Mouse (Mus musculus): ENCODE data around the gene Gm20422. TPM values are rescaled to one million over a fixed set of nuclear protein-coding genes. Genes with fewer than 3 reads are reported as not detected.

The Gm20422 gene
- polyA plus RNA-seq, 1 experiment from 2014 or later = 0.82 TPM

DNA sequence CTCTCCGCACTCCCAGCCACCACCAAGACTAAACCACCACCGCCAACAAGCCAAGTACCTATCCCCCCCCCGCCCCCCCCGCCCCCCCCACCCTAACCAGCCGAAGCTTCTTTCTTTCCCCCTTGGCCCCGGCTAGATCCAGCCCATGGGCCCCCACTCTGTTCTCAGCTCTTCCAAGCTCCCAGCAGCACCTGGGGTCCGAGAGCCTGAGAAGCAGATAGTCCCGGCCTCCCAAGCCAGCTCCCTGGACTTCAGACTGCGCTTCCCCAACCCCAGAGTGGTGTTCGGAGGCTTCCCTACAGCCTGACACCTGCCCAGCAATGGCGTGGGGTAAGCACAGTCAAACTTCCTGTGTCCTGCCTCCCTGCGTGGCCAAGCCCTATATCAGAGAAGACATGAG, 2.4 kb upstream of the Gm20422 start:
- no peaks in the 10 kb centered on the region for H3K36me3 ChIP-seq (ENCODE audit: insufficient read depth, low read length)
- peaks cover 21% of the 10 kb centered on the region for H3K4me1 ChIP-seq (ENCODE audit: insufficient read depth, low read length)
- no peak overlapping the region for H3K4me3 ChIP-seq (ENCODE audit: low read length)
- ATAC-seq (ENCODE audit: low FRiP score, low TSS enrichment) = no peak
- H3K4me2 ChIP-seq (replicated peaks; ENCODE audit: low read depth, low read length) = no peak overlapping the region
- no peaks in the 10 kb centered on the region for H3K9me3 ChIP-seq (ENCODE audit: low read length)
- H3K27me3 ChIP-seq (ENCODE audit: insufficient read depth, low read length) = no peaks in the 10 kb centered on the region
- no peak overlapping the region for H3K27ac ChIP-seq (ENCODE audit: low read length)
- WGBS = 70% methylated on average over 10 of the region's 12 CpGs
- H3K9ac ChIP-seq (replicated peaks; ENCODE audit: low read length) = no peak overlapping the region

DNA sequence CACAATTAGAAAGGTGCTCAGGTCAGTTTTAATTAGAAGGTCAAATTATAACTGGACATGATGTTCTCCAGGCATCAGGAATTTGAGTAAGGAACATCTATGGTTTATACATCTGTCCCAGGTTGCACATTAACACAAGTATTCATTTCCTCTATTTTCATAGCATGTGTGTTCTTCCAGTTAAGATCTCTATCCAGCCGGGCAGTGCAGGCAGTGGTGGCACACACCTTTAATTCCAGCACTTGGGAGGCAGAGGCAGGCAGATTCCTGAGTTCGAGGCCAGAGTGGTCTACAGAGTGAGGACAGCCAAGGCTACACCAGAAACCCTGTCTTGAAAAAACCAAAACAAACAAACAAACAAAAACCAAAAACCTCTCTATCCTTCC, 456 bp upstream of the Gm20422 start:
- Histone ChIP-seq H3K36me3 (ENCODE audit: insufficient read depth, low read length) (no peaks in the 10 kb centered on the region), H3K4me1 (ENCODE audit: insufficient read depth, low read length) (peaks cover 26% of the 10 kb centered on the region), H3K27ac (ENCODE audit: low read length) (0 out of 2 replicates have a peak overlapping the region, but pooled peaks have one; percentile 25), H3K4me3 (ENCODE audit: low read length) (peak overlapping the region; percentile 62), H3K9me3 (ENCODE audit: low read length) (no peaks in the 10 kb centered on the region), H3K4me2 (replicated peaks; ENCODE audit: low read depth, low read length) (peak overlapping the region; percentile 48), H3K27me3 (ENCODE audit: insufficient read depth, low read length) (no peaks in the 10 kb centered on the region), H3K9ac (replicated peaks; ENCODE audit: low read length) (peak overlapping the region; percentile 81)
- WGBS = 52% methylated on average over 2 of the region's 2 CpGs
- peak; percentile 13; the same call in 1 of the 2 replicates for ATAC-seq (ENCODE audit: low FRiP score, low TSS enrichment)

DNA sequence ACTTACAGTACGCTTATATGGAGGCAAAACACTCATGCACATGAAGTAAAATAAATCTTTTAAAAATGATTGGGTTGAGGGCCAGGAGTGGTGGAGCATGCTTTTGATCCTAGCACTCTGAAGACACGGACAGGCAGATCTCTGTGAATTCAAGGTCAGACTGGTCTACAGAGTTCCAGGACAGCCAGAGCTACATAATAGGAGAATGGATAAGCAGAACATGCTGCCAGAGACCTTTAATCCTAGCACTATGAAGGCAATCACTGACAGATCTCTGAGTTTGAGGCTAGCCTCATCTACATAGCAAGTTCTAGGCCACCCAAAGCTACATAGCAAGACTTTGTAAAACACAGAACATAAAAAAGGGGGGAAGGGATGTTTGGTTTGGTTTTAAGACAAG, 2.6 kb downstream of the Gm20422 start:
- Histone ChIP-seq H3K9me3 (ENCODE audit: low read length) (no peaks in the 10 kb centered on the region), H3K27me3 (ENCODE audit: insufficient read depth, low read length) (no peaks in the 10 kb centered on the region), H3K4me2 (replicated peaks; ENCODE audit: low read depth, low read length) (no peak overlapping the region), H3K4me1 (ENCODE audit: insufficient read depth, low read length) (peaks cover 26% of the 10 kb centered on the region), H3K4me3 (ENCODE audit: low read length) (no peak overlapping the region), H3K36me3 (ENCODE audit: insufficient read depth, low read length) (peaks cover 24% of the 10 kb centered on the region), H3K27ac (ENCODE audit: low read length) (no peak overlapping the region), H3K9ac (replicated peaks; ENCODE audit: low read length) (no peak overlapping the region)
- WGBS = 79% methylated on average over 2 of the region's 2 CpGs
- no peak for ATAC-seq (ENCODE audit: low FRiP score, low TSS enrichment)

DNA sequence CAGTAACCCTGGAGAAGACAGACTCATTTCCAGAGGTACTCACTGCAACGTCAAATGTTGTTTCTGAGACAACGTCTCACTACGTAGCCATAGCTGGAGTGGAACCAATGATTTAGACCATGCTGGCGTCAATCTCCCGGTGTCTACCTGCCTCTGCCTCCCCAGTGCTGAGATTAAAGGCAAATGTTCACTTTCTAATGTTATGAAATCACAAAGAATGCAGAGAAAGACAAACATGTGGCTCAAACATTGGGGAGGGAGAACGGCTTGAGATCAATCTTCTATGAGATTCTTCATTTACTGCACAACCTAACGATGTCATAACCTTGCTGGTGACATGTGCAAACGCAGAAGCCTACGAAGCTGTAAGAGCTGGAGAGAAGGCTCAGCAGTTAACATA, 3.5 kb downstream of the Gm20422 start:
- H3K27ac ChIP-seq (ENCODE audit: low read length) = no peak overlapping the region

DNA sequence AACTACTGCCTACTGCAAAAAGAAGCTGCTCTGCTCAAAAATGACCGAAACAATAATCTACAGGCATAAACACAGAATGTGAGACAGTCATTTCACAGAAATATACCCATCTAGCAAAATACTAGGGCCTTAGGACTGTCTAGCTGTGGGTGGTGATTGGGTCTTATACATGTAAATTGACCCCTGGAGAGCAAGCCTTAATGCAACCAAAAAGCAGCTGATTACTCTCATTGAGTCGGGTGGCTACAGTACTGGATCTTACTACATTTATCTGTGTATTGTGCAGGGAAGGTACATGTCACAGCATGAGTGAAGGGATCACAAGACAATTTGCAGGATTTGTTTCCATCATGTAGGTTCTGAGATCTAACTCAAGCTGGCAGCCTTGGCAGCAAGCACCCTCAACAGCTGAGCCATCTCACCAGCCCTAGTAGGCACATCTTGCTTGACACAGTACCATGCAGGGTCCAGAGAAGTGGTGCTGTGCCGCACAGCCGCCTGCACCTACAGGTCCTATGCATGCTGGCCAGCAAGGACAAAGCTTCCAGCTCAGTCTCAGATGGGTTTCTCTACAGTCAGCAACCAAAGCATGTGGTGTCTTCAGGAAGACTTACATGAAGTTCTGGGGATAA, 12.8 kb downstream of the Gm20422 start:
- WGBS = 96% methylated on average over 4 of the region's 4 CpGs
- Histone ChIP-seq H3K4me3 (ENCODE audit: low read length) (no peak overlapping the region), H3K4me2 (replicated peaks; ENCODE audit: low read depth, low read length) (no peak overlapping the region), H3K9me3 (ENCODE audit: low read length) (peaks cover 13% of the 10 kb centered on the region), H3K27me3 (ENCODE audit: insufficient read depth, low read length) (no peaks in the 10 kb centered on the region), H3K27ac (ENCODE audit: low read length) (no peak overlapping the region), H3K9ac (replicated peaks; ENCODE audit: low read length) (no peak overlapping the region), H3K36me3 (ENCODE audit: insufficient read depth, low read length) (peaks cover 52% of the 10 kb centered on the region), H3K4me1 (ENCODE audit: insufficient read depth, low read length) (no peaks in the 10 kb centered on the region)
- ATAC-seq (ENCODE audit: low FRiP score, low TSS enrichment) = no peak

More for the DNA sequence above, 3.5 kb downstream of the Gm20422 start:
- ATAC-seq (ENCODE audit: low FRiP score, low TSS enrichment) = no peak
- Histone ChIP-seq H3K9me3 (ENCODE audit: low read length) (peaks cover 5% of the 10 kb centered on the region), H3K36me3 (ENCODE audit: insufficient read depth, low read length) (peaks cover 33% of the 10 kb centered on the region), H3K4me2 (replicated peaks; ENCODE audit: low read depth, low read length) (no peak overlapping the region), H3K4me1 (ENCODE audit: insufficient read depth, low read length) (peaks cover 26% of the 10 kb centered on the region), H3K27me3 (ENCODE audit: insufficient read depth, low read length) (no peaks in the 10 kb centered on the region), H3K9ac (replicated peaks; ENCODE audit: low read length) (no peak overlapping the region), H3K4me3 (ENCODE audit: low read length) (no peak overlapping the region)
- WGBS = 84% methylated on average over 9 of the region's 9 CpGs

DNA sequence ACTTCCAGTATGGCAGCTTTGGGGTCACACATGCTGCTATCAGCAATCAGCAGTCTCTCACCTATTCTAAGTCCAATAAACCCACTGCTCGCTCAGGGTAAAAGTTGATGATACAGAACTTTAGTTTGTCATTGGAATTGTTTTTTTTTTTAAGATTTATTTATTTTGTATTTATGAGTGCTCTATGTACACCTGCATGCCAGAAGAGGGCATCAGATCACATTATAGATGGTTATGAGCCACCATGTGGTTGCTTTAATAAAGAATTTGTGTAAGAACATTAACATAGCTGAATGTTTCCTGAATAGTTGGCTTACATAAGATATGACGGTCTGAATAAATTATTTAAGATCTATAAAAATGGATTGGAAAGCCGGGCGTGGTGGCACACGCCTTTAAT, 16.4 kb downstream of the Gm20422 start:
- Histone ChIP-seq H3K9me3 (ENCODE audit: low read length) (no peaks in the 10 kb centered on the region), H3K27ac (ENCODE audit: low read length) (no peak overlapping the region), H3K9ac (replicated peaks; ENCODE audit: low read length) (no peak overlapping the region), H3K4me3 (ENCODE audit: low read length) (no peak overlapping the region), H3K4me2 (replicated peaks; ENCODE audit: low read depth, low read length) (no peak overlapping the region), H3K36me3 (ENCODE audit: insufficient read depth, low read length) (peaks cover 28% of the 10 kb centered on the region), H3K27me3 (ENCODE audit: insufficient read depth, low read length) (no peaks in the 10 kb centered on the region), H3K4me1 (ENCODE audit: insufficient read depth, low read length) (no peaks in the 10 kb centered on the region)
- WGBS = 88% methylated on average over 5 of the region's 5 CpGs
- ATAC-seq (ENCODE audit: low FRiP score, low TSS enrichment) = no peak

DNA sequence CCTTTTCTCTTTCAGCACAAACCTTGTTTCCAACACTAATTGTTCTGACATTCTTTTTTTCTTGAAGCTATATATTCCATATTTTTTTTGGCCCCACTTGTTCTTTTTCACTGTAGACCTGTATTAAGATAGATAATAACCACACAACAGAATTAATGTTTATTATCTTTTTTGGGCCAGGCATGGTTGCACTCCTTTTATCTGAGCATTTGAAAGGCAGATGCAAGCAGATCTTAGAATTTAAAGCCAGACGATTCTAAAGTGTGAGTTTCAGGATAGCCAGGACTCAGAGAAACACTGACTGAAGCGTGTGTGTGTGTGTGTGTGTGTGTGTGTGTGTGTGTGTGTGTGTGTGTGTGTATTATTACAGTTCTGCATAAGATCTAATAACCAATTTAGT, 22.2 kb downstream of the Gm20422 start:
- Histone ChIP-seq H3K36me3 (ENCODE audit: insufficient read depth, low read length) (peaks cover 10% of the 10 kb centered on the region), H3K27me3 (ENCODE audit: insufficient read depth, low read length) (no peaks in the 10 kb centered on the region), H3K27ac (ENCODE audit: low read length) (no peak overlapping the region), H3K4me2 (replicated peaks; ENCODE audit: low read depth, low read length) (no peak overlapping the region), H3K9me3 (ENCODE audit: low read length) (no peaks in the 10 kb centered on the region), H3K4me3 (ENCODE audit: low read length) (no peak overlapping the region), H3K4me1 (ENCODE audit: insufficient read depth, low read length) (peaks cover 4% of the 10 kb centered on the region; the same call in 1 of the 2 replicates), H3K9ac (replicated peaks; ENCODE audit: low read length) (no peak overlapping the region)
- ATAC-seq (ENCODE audit: low FRiP score, low TSS enrichment) = no peak
- 91% methylated on average over 2 of the region's 2 CpGs for WGBS

DNA sequence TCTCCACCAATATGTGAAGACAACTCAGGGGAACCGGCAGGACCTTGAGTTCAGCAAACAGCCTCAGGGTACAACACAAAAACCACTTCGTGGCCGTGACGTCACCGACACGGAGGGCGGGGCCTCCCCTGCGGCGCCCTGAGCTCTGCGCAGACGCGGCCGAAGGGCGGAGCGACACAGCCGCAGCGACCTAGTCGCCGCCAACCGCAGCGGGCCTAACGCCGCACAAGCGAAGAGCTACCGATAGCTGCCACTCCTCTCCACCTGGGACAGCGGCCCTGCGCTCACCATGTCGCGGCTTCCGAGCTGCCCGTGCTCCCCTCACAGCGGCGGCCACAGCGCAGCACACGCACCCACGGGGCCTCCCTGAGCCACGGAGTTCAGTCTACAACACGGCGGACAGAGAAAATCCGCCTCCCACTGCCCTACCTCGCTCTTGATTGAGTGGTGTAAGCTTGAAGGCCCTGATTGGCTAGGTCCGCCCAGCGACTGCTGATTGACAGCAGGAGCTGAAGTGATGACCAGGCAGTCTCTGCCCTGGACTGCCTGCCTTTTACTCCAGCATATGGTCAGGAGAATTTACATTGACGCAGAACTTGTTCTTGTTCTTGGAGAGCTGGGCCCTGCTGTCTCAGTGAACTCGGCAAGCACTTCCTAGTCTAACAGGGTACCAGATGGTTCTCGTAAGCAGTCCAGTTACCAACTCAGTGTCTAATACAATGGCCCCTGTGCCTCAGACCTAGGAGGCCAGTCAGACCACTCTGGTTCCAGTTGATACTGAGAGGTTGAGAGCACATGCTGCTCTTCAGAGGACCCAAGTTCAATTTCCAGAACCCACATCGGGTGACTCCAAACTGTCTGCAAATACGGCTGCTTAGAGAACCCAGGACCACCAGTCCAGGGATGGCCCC, 24.9 kb downstream of the Gm20422 start, which contains the start of gene Zfp963:
Gene Zfp963 (minus strand): TSS at position 427 of the 911 bp plus-strand sequence.
- 2% methylated on average over 48 of the region's 48 CpGs for WGBS
- Histone ChIP-seq H3K9ac (replicated peaks; ENCODE audit: low read length) (peak within 1 kb of the TSS; percentile 92), H3K4me3 (ENCODE audit: low read length) (peak within 1 kb of the TSS; percentile 78), H3K9me3 (ENCODE audit: low read length) (no peaks in the 10 kb centered on the region), H3K4me2 (replicated peaks; ENCODE audit: low read depth, low read length) (peak within 1 kb of the TSS; percentile 55), H3K36me3 (ENCODE audit: insufficient read depth, low read length) (no peaks in the 10 kb centered on the region), H3K27me3 (ENCODE audit: insufficient read depth, low read length) (no peaks in the 10 kb centered on the region), H3K27ac (ENCODE audit: low read length) (peak within 1 kb of the TSS; percentile 99), H3K4me1 (ENCODE audit: insufficient read depth, low read length) (peaks cover 4% of the 10 kb centered on the region; the same call in 1 of the 2 replicates)
- ATAC-seq (ENCODE audit: low FRiP score, low TSS enrichment) = peak; percentile 99

DNA sequence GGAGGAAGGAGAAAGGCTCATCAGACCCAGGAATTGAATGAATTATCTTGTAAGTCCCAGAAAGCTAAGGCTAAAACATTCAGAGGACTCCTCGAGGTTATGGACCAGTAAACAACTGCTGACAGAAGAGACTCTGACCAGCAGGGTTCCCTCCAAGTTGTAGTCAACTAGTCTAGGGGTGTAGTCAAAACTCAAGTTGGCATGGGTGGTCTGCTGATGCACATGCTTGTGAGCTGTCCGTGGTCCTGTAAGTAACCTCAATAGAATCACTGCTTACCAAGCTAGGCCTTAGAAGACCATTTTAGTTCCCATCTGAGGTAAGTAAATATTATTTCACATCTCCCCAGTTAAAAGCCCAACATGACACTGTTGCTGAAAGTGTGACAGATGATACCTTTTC, 33.5 kb downstream of the Gm20422 start:
- no peaks in the 10 kb centered on the region for H3K27me3 ChIP-seq (ENCODE audit: insufficient read depth, low read length)
- no peak overlapping the region for H3K4me3 ChIP-seq (ENCODE audit: low read length)
- no peak for ATAC-seq (ENCODE audit: low FRiP score, low TSS enrichment)
- H3K4me1 ChIP-seq (ENCODE audit: insufficient read depth, low read length) = no peaks in the 10 kb centered on the region
- H3K4me2 ChIP-seq (replicated peaks; ENCODE audit: low read depth, low read length) = no peak overlapping the region
- H3K27ac ChIP-seq (ENCODE audit: low read length) = no peak overlapping the region
- H3K36me3 ChIP-seq (ENCODE audit: insufficient read depth, low read length) = peaks cover 13% of the 10 kb centered on the region; the same call in 1 of the 2 replicates
- no peak overlapping the region for H3K9ac ChIP-seq (replicated peaks; ENCODE audit: low read length)
- no peaks in the 10 kb centered on the region for H3K9me3 ChIP-seq (ENCODE audit: low read length)
- 87% methylated on average over 2 of the region's 2 CpGs for WGBS

DNA sequence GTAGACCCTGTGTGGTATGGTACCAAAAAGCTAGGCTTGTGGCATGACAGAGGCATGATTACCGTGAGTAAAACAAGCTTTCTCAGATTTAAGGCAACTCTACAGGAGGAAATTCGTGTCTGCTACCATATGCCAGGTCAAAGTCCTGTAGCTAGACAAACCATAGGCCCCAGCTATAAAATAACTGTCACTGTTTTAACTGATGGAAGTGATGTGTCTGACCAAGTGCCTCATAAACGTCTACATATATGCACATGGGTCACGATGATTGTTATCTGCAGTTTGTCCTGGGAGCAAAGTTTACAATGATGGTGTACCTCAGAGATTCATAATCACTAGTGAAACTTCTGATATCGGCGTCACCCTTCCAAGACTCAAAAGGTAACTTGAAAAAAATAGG, 33.9 kb downstream of the Gm20422 start:
- no peak overlapping the region for H3K9ac ChIP-seq (replicated peaks; ENCODE audit: low read length)
- H3K27me3 ChIP-seq (ENCODE audit: insufficient read depth, low read length) = no peaks in the 10 kb centered on the region
- ATAC-seq (ENCODE audit: low FRiP score, low TSS enrichment) = no peak
- no peaks in the 10 kb centered on the region for H3K9me3 ChIP-seq (ENCODE audit: low read length)
- no peak overlapping the region for H3K4me3 ChIP-seq (ENCODE audit: low read length)
- peaks cover 13% of the 10 kb centered on the region; the same call in 1 of the 2 replicates for H3K36me3 ChIP-seq (ENCODE audit: insufficient read depth, low read length)
- no peaks in the 10 kb centered on the region for H3K4me1 ChIP-seq (ENCODE audit: insufficient read depth, low read length)
- 87% methylated on average over 6 of the region's 6 CpGs for WGBS
- H3K4me2 ChIP-seq (replicated peaks; ENCODE audit: low read depth, low read length) = no peak overlapping the region
- no peak overlapping the region for H3K27ac ChIP-seq (ENCODE audit: low read length)

Measured in kidney, embryonic 16.5 days (tissue).